Mouse (Mus musculus): ENCODE data around the gene Gm11444.

The Gm11444 gene

GRCm38 (mm10) chr11:85850233-85850632, at the start of gene Gm11444:
Gene Gm11444, minus strand, starts transcription at chr11:85850333.
- no peak for DNase-seq (ENCODE audit: low spot score)

GRCm38 (mm10) chr11:85896335-85896985, 46.3 kb upstream of the Gm11444 start:
- no peak for DNase-seq (ENCODE audit: low spot score)

GRCm38 (mm10) chr11:85894731-85895545, 44.8 kb upstream of the Gm11444 start:
- DNase-seq (ENCODE audit: low spot score), result no peak

- no peak for DNase-seq (ENCODE audit: low spot score)
These were observed 44.0 kb upstream of the Gm11444 start for GRCm38 (mm10) chr11:85894136-85894530.

- no peak for DNase-seq (ENCODE audit: low spot score)
These were observed 43.4 kb upstream of the Gm11444 start for GRCm38 (mm10) chr11:85893400-85894135.

- no peak for DNase-seq (ENCODE audit: low spot score)
These were observed 42.6 kb upstream of the Gm11444 start for GRCm38 (mm10) chr11:85892771-85893170.

GRCm38 (mm10) chr11:85891692-85892040, 41.5 kb upstream of the Gm11444 start:
- no peak for DNase-seq (ENCODE audit: low spot score)

- no peak for DNase-seq (ENCODE audit: low spot score)
These were observed 41.0 kb upstream of the Gm11444 start for GRCm38 (mm10) chr11:85891010-85891691.

- DNase-seq (ENCODE audit: low spot score), result no peak
These were observed 40.4 kb upstream of the Gm11444 start for GRCm38 (mm10) chr11:85890563-85890845.

GRCm38 (mm10) chr11:85889730-85890562, 39.8 kb upstream of the Gm11444 start:
- no peak for DNase-seq (ENCODE audit: low spot score)

GRCm38 (mm10) chr11:85889056-85889729, 39.1 kb upstream of the Gm11444 start:
- DNase-seq (ENCODE audit: low spot score), result no peak

GRCm38 (mm10) chr11:85888451-85888961, 38.4 kb upstream of the Gm11444 start:
- DNase-seq (ENCODE audit: low spot score), result peak; percentile 13

- no peak for DNase-seq (ENCODE audit: low spot score)
These were observed 37.8 kb upstream of the Gm11444 start for GRCm38 (mm10) chr11:85887801-85888450.

- no peak for DNase-seq (ENCODE audit: low spot score)
These were observed 37.1 kb upstream of the Gm11444 start for GRCm38 (mm10) chr11:85887273-85887672.

- no peak for DNase-seq (ENCODE audit: low spot score)
These were observed 36.3 kb upstream of the Gm11444 start for GRCm38 (mm10) chr11:85886429-85886785.

- no peak for DNase-seq (ENCODE audit: low spot score)
These were observed 35.7 kb upstream of the Gm11444 start, which contains the start of gene Tbx4 for GRCm38 (mm10) chr11:85885665-85886428. Gene Tbx4, plus strand, starts transcription at chr11:85886422.

GRCm38 (mm10) chr11:85884498-85884897, 34.4 kb upstream of the Gm11444 start:
- no peak for DNase-seq (ENCODE audit: low spot score)

- DNase-seq (ENCODE audit: low spot score), result peak; percentile 78
These were observed 26.1 kb upstream of the Gm11444 start for GRCm38 (mm10) chr11:85876059-85876788.

- no peak for DNase-seq (ENCODE audit: low spot score)
These were observed 14.2 kb upstream of the Gm11444 start for GRCm38 (mm10) chr11:85864363-85864762.
